Mouse (Mus musculus): Measurements from ENCODE around the gene BC025446. TPM values are rescaled to one million over a fixed set of nuclear protein-coding genes. Genes with fewer than 3 reads are reported as not detected.

The BC025446 gene
- total RNA-seq, 1 experiment from 2014 or later, result not detected

- ATAC-seq (replicated peaks in 1 of 2; ENCODE audit: insufficient read depth in 1 of 2, low FRiP score in 2 of 2, low TSS enrichment in 1 of 2, low read depth in 1 of 2, poor library complexity in 2 of 2, severe bottlenecking in 2 of 2), result no peak
Measured at GRCm38 (mm10) chr15:75270691-75271362, 54.7 kb downstream of the BC025446 start.

GRCm38 (mm10) chr15:75271426-75271825 is 55.2 kb downstream of the BC025446 start:
- ATAC-seq (replicated peaks in 1 of 2; ENCODE audit: insufficient read depth in 1 of 2, low FRiP score in 2 of 2, low TSS enrichment in 1 of 2, low read depth in 1 of 2, poor library complexity in 2 of 2, severe bottlenecking in 2 of 2), result no peak

GRCm38 (mm10) chr15:75271891-75272290 is 55.7 kb downstream of the BC025446 start:
- no peak for ATAC-seq (replicated peaks in 1 of 2; ENCODE audit: insufficient read depth in 1 of 2, low FRiP score in 2 of 2, low TSS enrichment in 1 of 2, low read depth in 1 of 2, poor library complexity in 2 of 2, severe bottlenecking in 2 of 2)

Other genes with a start within 250 kb of the BC025446 start
- not detected in 2 replicates for gene Ly6i, start 232.9 kb upstream of the BC025446 start, total RNA-seq (2017)
- gene Ly6a, start 218.3 kb upstream of the BC025446 start, total RNA-seq (2017), result 60.2 and 79.6 TPM in 2 replicates
- not detected in 2 replicates for gene Ly6c1, start 167.5 kb upstream of the BC025446 start, total RNA-seq (2017)
- 57.0 and 155 TPM in 2 replicates for gene Ly6c2, start 104.4 kb upstream of the BC025446 start, total RNA-seq (2017)
- gene Ly6g, start 61.1 kb upstream of the BC025446 start, total RNA-seq (2017), result 13.8 and 35.6 TPM in 2 replicates
- not detected in 2 replicates for gene Ly6f, start 52.0 kb downstream of the BC025446 start, total RNA-seq (2017)